Mouse (Mus musculus) adrenal gland, postnatal 36 days (tissue): Measurements from ENCODE around the gene Pigb. TPM values are rescaled to one million over a fixed set of nuclear protein-coding genes. Genes with fewer than 3 reads are reported as not detected.

Experiments used
- DNase-seq, 2 experiments: peaks; one replicate each; pipeline ENCODE4 v3.0.0; 2021; ENCODE audit warnings: mixed read lengths in 1 of 2
- microRNA-seq: library from miRNA; unstranded; fragments of <30 nt; microRNA quantifications from one replicate; pipeline ENCODE4 v1.2.0, GENCODE M21; 2021
- total RNA-seq, 2 experiments: library from RNA; stranded (reverse); gene quantifications; 2 replicates each; pipeline ENCODE4 v1.2.3; 2021

The Pigb gene
- total RNA-seq, 2 experiments from 2014 or later: 12.2 to 15.5 TPM

DNA sequence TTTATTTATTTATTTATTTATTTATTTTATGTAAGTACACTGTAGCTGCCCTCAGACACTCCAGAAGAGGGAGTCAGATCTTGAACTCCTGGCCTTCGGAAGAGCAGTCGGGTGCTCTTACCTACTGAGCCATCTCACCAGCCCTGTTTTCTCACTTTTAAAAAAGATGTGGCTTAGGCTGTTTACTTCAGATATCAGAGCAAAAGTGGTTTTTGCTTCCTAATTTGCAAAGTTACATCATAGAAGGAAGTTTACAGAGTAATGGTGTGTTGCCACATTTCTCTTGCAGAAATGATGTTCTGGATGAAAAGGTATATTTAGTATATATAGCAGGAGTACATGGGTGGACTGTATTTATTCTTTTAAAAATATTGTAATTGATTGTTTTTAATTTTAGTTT is 48.8 kb downstream of the Pigb start:
- no peak for DNase-seq

DNA sequence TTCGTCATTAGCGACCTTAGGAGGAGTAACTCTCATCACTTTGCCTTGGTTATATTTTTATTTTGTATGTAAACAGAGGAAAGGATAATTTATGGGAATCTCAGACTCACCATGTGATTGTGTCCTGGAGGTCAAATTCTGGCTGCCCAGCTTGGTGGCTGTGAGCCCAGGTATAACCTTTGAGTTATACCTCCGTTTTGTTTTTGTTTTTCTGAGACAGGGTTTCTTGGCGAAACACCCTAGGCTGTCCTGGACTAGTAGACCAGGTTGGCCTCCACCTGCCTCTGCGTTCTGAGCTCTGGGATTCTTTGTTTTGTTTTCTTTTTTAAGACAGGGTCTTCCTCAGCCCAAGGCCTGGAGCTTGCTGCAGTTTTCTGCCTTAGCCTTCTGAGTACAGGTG is 51.5 kb downstream of the Pigb start:
- no peak for DNase-seq

DNA sequence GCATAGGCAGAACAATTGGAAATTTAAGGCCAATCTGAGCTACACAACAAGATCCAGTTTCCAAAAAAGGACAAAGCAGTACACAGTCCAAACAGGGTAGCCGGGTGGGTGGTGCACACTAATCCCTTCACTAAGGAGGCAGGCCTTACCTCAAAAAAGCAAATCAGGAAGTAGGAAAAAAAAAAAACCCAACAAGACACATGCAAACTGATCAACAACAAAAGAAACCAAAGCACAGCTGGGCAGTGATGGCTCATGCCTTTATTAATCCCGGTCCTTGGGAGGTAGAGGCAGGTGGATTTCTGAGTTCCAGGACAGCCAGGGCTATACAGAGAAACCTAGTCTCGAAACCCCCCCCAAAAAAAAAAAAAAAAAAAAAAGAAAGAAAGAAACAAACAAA is 52.5 kb downstream of the Pigb start:
- no peak for DNase-seq

DNA sequence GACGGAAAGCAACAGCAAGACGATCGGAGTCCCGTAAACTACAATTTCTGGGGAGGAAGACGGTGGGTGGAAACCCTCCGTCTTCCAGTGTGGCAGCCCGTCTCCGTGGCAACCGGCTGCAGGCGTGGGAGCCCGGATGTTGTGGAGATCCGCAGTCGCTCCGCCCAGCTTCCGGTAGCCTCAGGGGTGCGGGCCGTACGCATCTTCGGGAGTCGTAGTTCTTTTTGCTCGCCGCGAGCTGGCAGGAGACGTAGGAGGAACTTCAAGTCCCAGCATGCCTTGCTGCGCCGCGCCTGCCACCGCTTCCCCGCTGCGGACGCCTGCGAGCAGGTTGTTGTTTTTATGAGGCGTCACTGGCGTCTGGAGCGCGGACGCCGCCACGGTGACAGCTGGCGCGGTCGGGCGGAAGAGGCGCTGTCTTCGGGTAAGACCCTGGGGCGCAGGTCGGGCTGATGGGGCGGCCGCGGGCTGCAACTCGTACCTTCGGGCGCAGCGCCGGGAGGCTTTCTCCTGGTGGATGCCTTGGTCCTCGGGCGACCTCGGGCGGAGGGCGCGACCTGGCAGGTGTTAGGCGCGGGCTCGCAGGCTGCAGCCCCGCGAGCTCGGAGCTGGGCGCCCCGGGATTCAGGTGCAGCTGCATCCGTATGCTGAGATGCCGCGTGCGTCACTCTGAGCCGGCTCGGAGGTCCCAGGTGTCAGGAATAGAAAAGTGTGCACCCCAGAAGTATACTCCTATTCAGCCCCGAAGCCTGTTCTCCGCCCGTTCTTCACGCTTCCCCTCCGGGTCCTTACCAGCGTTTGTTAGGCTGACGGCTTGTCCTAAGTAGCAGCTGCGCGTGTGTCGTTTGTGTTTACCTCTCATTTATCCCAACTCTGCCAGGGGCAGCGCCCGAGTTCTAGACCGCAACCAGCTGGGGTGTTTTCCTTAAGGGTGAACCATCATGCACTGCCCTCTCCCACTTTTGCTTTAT is 54.6 kb downstream of the Pigb start, which contains the start of the genes Ccpg1os and Ccpg1:
Ccpg1os (minus strand) TSS at position 133 of the 971 bp plus-strand sequence.
Ccpg1 (plus strand) TSS at position 180 of the 971 bp plus-strand sequence.
- peak; percentile 97 to 98 for DNase-seq

DNA sequence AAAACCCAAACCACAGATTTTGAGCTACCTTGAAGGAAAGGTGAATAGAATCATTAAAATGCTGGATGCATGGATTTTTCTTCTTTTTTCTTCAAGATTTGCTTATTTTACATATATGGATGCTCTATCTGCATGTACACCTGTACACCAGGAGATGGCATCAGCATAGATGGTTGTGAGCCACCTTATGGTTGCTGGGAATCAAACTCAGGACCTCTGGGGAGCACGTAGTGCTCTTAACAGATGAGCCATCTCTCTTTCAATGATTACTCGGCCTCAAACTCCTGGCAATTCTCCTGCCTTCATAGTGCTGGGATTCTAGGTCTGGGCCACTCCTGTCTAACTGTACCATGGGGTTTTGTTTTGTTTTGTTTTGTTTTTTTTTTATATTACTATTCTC is 57.1 kb downstream of the Pigb start:
- DNase-seq: no peak

DNA sequence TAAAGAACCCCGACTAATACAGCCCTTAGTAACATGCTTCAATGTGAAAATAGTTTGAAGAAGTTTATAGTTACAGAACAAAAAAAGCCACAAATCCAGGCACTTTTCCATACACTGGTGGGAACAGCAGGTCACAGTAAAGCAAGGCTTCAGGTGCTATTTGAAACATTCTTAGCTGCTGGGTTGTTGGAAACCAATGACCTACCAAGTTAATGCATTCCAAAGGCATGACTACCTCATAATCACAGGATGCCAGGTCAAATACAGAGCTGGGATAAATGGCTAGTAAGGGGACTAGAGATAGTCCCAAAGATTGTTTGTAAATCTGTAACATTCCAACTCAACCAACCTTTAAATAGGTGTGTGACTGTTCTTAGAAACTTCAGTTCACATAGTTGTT is 64.9 kb downstream of the Pigb start:
- DNase-seq: no peak

DNA sequence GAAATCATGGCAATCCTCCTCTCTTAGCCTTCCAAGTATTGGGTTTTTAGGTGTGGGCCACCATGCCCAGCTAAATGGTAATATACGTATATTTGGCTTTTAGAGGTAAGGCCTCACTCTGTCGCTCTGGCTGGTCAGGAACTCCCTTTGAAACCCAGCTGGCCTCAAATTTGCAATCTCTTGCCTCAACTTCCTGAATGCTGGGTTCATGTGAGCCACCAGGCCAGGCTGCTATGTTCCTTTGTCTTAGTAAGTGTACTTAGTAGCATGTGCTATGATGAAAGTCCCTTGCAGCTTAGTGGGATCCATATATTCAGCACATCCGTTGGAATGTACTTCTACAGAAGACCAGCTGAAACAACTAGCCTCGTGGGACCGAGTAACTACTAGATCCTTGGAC is 65.4 kb downstream of the Pigb start:
- DNase-seq: no peak

DNA sequence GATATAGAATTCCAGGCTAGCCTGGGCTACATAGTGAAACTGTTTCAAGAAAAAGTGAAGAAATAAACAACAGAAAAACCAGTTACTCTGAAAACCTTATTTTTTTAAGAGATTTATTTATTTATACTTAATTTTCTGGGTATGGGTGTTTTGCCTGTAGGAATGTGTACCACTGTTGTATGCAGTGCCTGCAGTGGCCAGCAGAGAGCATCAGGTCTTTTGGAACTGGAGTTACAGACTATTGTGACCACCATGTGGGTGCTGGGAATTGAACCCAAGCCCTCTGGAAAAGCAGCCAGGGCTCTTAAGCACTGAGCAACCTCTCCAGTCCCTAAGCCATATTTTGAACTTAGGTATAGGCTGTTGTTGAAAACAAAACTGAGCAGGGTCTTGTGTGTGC is 67.2 kb downstream of the Pigb start:
- DNase-seq: no peak

DNA sequence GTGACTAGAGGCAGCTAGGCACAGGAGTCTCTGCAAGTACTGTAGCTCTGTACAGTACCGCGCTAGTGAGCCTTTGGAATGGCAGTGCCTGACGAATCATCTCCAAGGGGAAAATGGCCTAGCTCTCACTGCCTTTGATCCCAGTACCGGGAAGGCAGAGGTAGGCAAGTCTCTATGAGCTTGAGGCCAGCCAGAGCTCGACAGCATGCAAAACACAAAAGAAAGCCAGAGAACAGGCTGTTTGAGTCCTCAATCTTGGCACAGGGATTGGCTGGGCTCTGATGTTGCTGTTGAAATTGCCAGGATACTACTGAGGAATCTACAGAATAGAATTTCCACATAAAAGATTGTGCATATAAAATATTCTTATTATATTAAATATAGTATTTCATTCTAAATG is 67.7 kb downstream of the Pigb start:
- no peak for DNase-seq

DNA sequence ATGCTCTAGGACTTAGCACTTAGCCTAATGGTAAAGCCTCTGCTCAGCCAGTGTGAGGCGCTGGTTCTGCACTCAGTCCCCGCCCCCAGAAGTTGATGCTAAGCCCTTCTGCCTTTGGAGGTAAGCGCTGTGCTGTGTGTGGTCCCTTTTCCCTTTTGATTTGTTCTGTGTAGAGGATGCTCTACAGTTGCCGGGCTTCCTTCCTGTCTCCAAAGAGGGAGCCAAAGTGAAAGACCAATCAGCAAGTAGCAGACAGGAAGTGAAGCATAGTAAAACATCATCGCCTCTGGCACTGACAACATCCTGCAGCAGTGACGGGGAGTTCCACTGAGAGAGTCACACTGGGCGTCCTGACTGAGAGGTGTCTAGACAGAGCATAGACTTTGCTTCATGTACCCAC is 70.3 kb downstream of the Pigb start:
- no peak for DNase-seq

DNA sequence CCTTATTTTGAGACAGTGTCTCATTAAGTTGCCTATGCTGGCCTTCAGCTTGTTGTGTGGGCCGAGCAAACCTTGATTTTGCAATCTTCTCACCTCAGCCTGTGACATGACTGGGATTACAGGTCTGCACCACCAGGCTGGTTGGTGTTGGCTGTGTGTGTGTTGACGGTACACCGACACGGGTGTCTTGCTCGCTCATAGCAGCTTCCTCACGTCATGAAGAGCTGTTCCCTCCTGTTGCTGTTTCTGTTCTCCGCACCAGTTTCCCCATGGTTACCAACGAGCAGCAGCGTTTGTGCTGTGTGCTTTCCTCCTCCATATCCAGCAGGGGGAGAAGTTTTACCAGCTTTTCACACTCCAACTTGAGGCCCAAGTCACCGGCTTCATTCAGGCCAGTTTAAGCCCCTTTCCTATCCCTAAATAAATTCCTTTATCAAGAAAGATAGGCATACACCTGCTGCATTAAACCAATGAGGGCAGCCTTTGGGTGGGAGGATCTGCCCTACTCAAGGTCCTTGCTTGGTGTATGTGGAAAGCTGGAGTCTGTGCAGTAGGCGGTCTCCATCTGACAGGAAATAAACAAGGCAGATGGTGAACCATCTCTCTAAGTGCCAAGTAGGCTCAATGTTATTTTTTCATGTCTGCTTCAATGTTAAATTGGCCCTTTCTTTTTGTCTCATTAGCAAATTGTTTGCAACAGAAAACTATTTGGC is 71.7 kb downstream of the Pigb start:
- peak; percentile 42 to 55 for DNase-seq

DNA sequence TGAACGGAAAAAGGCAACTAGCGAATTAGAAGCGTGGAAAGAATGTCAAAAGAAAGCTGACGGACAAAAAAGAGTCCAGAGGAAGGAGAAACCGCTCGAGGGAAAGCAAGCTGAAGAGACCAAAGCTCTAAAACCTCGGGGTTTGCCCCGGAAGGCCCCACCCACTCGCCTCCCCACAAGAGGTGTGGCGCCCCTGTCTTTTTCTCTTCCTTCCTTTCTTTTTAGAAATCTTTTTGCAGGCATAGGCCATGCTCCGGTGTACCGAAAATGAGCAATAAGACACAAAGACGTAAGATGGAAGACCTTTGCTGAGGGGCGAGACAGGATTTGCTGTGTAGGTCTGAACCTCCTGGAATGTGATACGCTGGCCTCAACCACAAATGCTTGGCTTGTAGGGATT is 78.2 kb downstream of the Pigb start:
- DNase-seq: no peak

DNA sequence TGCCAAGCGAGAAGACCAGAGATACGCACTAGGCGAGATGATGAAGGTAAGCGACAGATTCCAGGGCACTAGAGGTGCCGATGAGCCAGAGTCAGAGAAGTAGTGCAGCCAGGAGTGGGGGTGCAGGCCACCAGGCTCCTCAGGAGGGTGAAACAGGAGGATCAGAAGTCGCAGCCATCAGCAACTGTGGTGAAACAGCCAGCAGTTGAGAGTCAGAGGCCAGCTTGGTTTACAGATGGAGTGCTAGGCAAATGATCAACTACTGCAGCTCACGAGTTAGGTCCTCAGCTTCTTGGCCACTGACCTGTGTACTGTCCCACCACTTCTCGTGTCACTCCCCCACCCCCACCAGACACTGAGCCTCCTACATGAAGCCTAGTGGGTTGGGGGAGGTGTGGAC is 78.8 kb downstream of the Pigb start:
- DNase-seq: no peak

DNA sequence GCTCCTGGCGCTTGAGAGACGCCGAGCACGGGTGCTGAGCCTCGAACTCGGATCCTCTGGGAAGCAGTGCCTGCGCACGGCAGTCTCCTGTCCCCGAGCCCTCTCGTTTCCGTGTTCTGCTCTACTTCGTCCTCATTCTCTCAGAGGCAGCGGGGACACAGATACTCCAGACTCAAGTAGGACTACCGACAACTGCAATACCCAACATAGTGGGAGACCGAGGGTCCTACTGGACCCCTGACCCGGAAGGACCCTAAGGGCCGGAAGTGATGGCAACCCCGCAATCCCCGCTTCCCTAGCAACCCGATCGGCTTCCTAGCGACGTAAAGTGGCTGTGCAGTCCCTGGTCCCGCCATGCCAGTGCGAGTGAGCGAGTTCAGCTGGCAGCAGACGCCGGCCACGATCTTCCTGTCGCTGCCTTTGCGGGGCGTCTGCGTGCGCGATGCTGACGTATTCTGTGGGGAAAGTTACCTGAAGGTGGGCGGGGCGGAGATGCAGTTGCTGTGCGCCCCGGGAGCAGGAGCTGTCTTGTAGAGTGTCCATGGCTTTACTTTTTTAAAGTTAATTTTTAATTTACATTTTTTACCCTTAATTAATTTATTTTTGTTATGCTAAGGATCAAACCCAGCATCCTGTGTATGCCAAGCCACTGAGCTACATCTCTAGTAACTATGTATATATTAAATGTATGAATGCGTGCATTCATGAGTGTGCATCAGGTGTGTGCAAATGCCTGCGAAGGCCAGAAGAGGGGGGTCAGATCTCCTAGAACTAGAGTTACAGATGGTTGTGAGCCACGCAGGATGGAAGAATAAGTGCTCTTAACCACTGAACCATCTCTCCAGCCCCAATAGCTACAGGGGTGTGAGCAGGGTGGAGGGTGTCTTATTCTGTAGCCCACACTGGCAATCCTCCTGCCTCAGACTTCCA is 81.4 kb downstream of the Pigb start, which contains the start of the genes Dyx1c1 and Gm44503:
Dyx1c1 (plus strand) TSS at position 265 of the 930 bp plus-strand sequence.
Gm44503 (plus strand) TSS at position 332 of the 930 bp plus-strand sequence.
- peak; percentile 81 to 89 for DNase-seq

Small RNA genes lying within 50 kb of the gene (microRNA-seq; reads per million reads assigned to microRNA genes)
- gene Gm27353: not detected

Other genes with a start within 250 kb of the Pigb start
- under 1 TPM; 0.17 to 0.33 TPM for gene Prtg, start 233.5 kb downstream of the Pigb start, total RNA-seq
- 1 to 10 TPM; 3.7 to 4.3 TPM for gene Pygo1, start 114.7 kb downstream of the Pigb start, total RNA-seq
- 1 to 10 TPM in 1 of 2 experiments, under 1 TPM in 1; 0.96 to 1.3 TPM for gene Dyx1c1, start 81.6 kb downstream of the Pigb start, total RNA-seq
- gene Gm44503, start 81.5 kb downstream of the Pigb start, total RNA-seq: not detected
- 10 to 100 TPM; 17.8 to 18.6 TPM for gene Ccpg1os, start 55.0 kb downstream of the Pigb start, total RNA-seq
- gene Ccpg1, start 54.9 kb downstream of the Pigb start, total RNA-seq: 100 to 1,000 TPM; 125 to 146 TPM
- 10 to 100 TPM; 23.2 to 35.5 TPM for gene Rab27a, start 4.5 kb upstream of the Pigb start, total RNA-seq
- under 1 TPM; 0.30 to 0.43 TPM for gene Khdc3, start 61.5 kb upstream of the Pigb start, total RNA-seq
- gene Gm20509, start 62.1 kb upstream of the Pigb start, total RNA-seq: under 1 TPM in 1 of 2 experiments, not detected in 1; 0.40 TPM
- gene Rsl24d1, start 73.0 kb upstream of the Pigb start, total RNA-seq: 10 to 100 TPM; 63.9 to 73.6 TPM